Mouse (Mus musculus): ENCODE data around the gene Csad.

DNA sequence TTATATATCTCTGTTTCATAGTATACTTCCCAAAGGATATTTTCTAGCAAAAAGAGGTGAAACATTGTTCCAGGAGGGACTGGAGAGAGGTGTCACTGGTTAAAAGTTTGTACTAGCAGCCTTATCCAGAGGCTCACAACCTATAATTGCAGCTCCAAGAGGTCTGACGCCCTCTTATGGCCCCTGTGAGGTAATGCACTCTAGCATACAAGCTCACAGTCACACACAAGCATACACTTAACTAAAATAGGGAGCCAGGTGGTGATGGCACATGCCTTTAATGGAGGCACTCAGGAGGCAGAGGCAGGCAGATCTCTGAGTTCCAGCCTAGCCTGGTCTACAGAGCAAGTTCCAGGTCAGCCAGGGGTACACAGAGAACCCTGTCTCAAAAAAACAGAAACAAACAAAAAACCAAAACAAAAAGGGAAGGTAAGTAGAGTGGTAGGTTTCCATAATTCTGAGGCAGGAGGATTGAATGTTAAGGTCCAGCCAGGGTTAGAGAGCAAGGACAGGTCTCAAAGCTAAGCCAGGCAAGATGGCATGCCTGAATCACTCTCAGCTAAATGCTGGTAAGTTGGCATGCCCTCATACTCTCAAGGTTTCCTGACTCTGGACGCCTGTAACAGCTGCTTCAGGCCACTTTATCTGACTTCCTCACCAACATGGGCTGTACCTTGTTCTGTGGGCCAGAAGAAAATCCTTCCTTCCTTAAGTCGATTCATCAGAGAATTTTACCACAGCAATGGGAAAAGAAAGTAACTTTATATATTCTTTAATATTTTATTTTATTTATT, 40.4 kb downstream of the Csad start:
- TF ChIP-seq CTCF (IDR thresholded peaks at IDR 0.05; ENCODE audit: extremely low read depth, insufficient read length, insufficient replicate concordance, low read depth, low read length) (no peak), POLR2A (IDR thresholded peaks at IDR 0.05; ENCODE audit: low read depth, low read length) (no peak)

Measured in small intestine, adult 2 months (tissue).